Mouse (Mus musculus) lung, postnatal 10 days (tissue): ENCODE measurements around the gene Sec14l4.
A peak's percentile ranks its signal among the peaks of the same experiment; 100 is the strongest.
"Not testable (repeated sequence)": the region's sequence is repeated elsewhere in the genome, so short reads cannot be mapped to it uniquely, and the experiment has no call there.

Source experiments
- DNase-seq: peaks from one replicate; pipeline ENCODE4 v3.0.0; 2021

The Sec14l4 gene

DNA sequence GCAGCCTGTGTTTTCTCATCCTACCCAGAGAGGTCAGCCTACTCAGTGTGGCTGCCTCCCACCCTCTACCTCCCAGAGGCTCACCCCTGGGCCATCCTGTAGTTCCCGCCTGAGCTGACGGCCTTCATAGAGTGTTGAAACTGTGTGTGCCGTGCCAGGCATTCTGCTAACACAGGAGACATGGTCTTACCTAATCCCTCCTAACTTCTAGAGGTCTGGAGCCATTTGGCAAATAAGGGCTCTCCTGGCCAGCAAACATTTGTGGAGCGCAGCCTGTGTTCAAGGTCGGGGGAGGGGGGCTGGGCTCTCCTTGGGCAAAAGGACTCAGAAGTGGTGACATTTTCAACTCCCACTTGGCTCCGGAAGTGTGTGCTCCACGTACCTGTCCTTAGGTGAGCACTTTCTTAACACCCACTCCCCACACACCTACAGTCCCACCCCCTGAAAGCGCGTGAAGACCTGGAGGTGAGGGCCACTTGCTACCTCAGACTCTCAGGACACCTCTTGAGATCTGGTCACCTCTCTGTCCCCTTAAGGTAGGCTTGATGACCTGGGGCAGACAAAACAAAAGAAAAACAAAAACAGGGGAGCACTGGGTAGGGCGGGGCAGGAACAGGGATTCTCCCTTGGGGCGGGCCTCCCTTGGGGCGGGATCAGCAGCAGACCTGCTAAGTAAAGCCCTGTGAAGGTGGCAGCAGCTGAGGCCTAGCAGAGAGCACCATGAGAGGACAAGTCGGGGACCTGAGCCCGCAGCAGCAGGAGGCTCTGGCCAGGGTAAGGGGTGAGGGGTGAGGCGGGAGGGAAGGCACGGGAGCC, at the start of gene Sec14l4:
TSS of gene Sec14l4 (plus strand) at position 337 of the 816 bp plus-strand sequence.
- DNase-seq = peak; percentile 69

DNA sequence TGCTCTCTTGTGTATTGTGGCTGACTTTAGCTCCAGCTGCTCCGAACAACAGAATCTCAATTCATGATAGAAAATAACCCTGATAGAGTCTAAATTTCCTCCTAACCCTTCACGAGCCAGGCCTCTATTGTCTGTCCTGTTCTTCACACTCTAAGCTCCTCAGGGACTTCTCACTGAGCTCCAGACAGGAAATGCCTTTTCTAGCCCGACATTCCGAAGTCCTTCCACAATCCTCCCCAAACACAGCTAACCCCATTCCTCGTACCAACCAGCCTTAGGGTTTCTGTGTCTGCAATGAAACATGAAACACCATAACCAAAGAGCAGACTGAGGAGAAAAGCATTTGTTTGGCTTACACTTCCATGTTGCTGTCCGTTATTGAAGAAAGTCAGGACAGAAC, 49.7 kb upstream of the Sec14l4 start:
- no peak for DNase-seq

DNA sequence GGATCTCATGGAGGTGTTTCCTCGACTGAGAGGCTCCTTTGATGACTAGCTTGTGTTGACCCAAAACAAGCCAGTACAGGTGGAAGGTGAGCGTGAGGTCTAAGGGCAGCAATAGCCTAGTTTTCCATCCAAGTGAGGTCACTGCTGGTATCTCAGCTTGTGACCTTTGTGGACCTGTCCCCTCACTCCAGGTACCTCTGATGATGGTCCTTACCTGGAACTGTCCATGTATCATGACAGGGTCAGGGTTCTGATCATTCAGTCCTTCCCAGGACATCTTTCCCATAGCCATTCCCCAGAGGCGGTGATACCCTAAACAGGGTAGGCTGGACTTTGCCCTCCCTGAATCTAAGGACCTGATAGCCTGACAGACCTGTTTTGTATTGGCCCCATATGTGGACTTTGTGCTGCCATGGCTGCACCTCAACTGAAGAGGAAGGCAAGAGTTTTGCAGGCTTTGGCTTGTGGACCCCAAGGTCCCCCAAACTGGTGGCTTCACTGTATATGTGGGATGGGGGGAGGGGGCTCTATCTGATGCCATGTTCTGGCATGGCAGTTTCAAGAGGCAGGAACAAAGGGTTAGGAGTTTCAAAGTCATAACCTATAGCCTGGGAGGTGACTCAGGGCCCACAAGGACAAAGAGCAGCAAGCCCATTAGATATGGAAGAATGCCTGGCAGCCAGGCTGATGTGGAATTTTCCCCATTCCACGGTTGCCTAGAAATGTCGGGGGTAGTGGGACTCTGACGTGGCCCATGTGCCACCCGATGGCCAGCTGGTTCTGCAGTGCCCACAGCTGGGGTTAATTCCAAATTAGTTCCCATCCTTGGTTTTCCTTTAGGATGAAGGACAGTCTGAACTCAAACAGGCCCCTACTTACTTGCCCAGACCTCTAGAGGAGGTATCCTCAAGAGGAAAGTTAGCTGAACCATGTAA, 48.7 kb upstream of the Sec14l4 start:
- no peak for DNase-seq

DNA sequence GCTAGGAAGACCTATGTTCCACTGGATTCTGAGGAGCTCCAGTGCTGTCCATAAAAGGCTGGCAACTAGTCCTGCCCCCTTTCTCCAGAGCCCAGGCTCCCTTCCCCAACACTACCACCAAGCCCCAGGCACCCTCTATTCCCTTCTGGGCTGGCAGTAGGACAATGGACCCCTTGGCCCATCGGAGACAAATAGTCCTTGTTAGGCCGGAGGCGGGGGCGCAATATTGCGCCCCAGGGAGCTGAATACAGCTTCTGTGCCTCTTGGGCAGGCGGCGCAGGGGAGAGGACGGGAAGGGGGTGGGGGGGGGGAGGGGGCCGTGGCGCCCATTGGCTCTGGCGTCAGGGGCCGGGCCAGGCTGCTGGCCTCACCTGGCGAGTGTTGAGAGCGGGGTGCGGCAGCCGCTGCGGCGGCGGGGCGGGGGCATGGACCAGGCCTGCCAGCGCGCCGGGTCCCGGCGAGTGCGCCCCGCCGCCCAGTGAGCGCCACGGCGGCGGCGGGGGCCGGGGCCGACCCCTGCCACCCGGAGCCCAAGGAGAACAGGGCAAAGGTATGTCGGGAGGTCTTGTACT, 47.9 kb upstream of the Sec14l4 start, which contains the start of gene Gal3st1:
TSS of gene Gal3st1 (plus strand) at position 346 of the 572 bp plus-strand sequence.
- DNase-seq = peak; percentile 37

DNA sequence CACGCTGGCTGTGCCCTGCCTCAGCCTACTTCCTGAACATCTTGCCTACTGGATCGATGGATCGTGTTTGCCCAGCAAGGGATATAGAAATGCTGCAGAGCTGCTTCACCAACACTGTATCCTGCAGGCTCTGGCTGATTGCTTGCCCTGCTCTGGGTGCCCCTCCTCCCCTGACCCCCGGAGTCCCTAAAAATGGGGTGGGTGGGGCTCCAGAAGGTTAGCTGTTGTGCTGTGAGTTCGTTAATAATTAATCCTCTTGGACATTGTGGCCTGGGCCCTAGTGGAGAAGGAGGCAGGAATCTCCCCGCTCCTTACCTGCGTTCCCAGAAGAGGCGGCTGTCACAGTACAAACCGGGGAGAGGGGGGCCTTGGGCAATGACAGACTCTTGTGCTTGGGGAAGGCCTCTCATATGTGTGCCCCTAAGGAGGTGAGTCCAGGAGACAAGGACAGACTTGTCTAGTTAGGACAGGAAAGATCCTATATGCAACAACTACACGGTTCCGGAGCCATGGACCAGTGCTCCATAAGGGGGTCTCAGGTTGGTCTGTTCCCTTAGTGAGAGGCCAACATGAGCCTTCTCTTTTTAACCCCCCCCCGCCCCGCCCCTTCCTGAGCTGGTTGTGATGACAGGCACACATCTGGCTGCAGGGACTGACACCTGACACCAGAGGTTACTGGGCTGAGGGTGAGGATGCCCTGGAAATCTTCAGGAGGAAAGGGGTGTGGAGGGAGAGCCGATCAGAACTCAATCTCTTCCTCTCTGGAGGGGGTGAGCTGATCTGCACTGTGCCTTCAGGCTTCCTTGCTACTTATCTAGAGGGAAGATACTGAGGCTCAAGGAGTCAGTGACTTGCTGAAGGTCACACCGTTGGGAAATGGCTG, 47.2 kb upstream of the Sec14l4 start:
- peak; percentile 32 for DNase-seq

DNA sequence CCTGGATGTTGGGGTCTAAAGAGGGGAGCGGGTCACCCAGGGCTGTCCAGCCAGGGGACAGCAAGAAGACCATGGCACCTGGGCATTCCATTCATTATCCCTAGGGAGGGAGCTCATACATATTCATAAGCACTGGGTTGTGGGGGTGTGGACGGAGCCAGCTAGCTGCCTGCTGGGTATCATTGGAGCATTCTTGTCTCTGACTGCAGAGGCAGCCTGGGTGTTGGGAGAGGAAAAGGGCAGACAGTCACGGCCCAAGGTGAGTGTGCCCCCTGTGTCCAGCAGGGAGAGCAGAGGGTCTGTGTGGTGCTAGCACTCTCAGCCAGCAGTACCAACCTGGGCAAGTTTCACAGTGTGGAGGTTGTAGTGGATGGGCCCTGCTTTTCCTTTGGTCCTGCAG, 41.5 kb upstream of the Sec14l4 start:
- no peak for DNase-seq

DNA sequence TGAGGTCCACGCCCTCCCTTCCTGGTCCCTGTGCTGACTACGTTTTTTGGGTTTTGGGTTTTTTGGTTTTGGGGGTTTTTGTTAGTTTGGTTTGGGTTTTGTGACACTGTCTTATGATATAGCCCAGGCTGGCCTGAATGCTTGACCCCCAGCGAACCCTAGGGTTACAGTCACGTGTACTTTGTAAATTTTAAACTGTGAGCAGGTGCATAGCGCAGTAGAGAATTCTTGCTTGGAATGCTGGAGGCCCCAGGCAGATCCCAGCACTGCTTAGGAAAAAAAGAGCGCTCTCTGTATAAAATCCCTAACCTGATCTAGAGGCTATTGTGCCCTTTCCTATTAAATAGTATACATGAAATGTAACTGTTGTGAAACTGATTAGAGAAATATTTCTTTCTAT, 38.1 kb upstream of the Sec14l4 start:
- no peak for DNase-seq

DNA sequence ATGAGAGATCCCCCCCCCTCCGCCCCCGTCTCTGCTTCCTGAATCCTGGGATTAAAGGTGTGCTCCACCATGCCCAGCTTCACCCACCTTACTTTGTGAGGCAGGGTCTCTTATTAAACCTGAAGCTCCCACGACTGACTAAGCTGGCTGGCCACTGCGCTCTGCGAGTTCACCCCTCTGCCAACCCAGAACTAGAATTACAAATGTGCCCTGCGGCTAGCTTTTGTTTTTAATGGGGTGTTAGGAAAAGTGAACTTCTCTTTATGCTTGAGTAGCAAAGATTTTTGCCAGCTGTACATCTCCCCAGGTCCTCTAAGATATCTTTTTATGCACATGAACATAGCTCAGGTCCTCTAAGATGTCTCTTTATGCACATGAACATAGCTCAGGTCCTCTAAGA, 37.3 kb upstream of the Sec14l4 start:
- DNase-seq = no peak

DNA sequence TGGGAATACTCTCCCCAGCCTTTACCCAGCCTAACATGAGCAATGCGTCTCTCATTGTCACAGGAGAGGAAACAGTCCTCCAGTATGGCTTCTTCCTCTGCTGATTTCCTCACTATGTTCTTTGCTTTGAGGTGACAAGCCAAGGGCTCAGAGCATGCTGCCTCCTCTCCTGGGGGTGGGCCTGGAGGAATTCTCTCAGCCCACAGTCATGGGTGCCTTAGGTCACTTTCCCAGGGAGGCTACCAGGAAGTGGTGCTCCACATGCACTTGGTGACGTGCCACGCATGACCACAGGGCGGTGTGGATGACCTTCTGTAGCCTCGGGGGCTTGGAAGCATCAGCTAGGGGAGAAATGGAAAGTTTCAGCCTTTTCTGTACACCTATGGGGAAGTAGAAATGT, 35.8 kb upstream of the Sec14l4 start:
- DNase-seq = no peak

DNA sequence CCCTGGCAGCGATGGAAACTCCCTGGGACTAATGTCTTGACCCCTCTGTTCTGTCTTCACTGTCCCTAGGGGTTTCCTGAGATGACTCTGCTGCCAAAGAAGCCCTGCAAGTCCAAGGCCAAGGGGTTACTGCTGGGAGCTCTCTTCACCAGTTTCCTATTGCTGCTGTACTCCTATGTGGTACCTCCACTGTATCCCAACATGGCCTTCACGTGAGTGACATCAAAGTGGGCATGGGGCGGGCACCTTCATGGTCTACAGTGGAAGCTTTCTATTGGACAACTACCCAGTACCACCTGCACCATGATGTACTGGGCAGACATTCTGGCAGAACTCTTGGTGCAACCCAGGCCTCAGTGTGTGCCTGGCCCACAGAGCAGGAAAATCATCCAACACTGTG, 34.4 kb upstream of the Sec14l4 start:
- no peak for DNase-seq

DNA sequence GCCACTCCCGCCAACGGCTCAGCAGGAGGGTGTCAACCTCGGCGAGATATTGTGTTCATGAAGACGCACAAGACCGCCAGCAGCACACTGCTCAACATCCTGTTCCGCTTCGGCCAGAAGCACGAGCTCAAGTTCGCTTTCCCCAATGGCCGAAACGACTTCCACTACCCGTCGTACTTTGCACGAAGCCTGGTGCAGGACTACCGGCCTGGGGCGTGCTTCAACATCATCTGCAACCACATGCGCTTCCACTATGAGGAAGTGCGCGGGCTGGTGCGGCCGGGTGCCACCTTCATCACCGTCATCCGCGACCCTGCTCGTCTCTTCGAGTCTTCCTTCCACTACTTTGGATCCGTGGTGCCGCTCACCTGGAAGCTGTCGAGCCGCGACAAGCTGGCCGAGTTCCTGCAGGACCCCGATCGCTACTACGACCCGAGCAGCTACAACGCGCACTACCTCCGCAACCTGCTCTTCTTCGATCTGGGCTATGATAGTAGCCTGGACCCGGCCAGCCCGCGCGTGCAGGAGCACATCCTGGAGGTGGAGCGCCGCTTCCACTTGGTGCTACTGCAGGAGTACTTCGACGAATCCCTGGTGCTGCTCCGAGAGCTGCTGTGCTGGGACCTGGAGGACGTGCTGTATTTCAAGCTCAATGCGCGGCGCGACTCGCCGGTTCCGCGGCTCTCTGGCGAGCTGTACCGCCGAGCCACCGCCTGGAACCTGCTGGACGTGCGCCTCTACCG, 33.1 kb upstream of the Sec14l4 start:
- peak; percentile 9 for DNase-seq

DNA sequence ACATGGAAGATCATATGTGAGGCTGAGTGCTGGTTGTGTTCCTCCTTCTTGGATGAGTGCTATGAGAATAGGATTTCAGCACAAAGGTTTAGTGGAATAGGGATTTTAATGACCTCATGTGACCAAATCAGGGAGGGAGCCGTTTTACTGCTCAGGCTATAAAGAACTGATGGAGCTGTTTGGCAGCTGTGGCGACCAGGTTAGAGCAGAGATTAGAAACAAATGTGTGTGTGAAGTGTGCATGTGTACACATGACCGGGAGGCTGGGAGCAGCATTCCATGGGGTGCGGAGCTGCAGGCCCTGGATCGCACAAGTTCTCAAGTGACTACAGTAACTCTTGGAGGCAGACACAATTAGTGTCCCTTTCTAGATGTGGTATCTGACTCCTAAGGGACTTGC, 31.7 kb upstream of the Sec14l4 start:
- no peak for DNase-seq

DNA sequence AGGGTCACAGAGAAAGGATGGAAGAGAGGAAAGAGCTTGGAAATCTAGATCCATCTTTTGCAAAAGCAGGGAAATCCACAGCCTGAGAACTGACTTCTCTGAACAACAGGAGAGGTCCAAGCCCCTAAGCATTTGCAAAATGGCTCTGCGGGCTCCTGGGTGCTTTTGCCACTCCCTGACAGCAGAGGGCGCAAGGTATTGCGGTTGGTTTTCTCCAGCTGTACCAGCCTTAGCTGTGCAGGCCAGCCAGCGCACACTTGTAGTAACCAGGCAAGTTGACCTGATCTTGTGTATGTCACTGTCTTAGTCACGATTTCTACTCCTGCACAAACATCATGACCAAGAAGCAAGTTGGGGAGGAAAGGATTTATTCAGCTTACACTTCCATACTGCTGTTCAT, 29.7 kb upstream of the Sec14l4 start:
- peak; percentile 80 for DNase-seq

DNA sequence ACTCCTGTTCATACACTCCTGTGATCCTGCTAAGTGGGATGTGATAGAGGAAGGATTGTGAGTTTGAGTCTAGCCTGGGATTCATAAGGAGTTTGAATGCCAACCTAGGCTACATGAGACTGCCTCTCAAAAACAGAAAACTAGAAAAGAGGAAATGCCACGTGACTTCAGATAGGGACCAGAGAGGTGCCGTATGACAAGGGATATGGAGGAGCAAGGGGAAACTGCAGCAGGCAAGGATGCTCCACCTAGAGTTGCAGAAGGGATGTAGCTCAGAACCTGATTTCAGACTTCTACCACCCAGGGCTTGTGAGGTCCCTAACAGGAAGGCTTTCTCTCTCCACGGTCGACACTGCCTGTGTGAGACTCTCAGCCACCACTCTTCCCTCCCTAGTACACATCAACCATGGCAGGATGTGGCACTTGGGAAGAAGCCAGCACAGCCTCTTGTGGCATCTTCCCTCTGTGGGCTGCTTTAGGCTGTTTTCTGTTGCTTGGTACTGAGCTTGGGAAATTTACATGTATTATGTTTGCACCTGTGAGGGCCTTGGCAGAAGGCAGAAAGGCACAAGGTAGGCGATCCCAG, 25.9 kb upstream of the Sec14l4 start:
- no peak for DNase-seq

DNA sequence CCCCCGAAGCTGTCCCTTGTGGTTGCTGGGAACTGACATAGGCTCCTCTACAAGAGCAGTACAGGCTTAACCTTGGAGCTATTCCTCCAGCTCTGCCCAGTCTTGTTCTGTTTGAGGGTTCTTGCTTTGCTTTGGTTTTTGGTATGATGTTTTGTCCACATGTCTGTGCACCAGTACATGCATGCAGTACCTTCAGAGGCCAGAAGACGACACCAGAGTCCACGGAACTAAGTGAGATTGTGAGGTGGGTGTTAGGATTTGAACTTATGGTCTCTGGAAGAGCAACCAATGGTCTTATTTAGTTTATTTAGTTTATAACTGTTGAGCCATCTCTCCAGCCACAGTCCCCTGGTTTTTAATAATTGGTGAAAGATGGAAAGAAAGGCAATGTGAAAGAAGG, 24.8 kb upstream of the Sec14l4 start:
- no peak for DNase-seq

DNA sequence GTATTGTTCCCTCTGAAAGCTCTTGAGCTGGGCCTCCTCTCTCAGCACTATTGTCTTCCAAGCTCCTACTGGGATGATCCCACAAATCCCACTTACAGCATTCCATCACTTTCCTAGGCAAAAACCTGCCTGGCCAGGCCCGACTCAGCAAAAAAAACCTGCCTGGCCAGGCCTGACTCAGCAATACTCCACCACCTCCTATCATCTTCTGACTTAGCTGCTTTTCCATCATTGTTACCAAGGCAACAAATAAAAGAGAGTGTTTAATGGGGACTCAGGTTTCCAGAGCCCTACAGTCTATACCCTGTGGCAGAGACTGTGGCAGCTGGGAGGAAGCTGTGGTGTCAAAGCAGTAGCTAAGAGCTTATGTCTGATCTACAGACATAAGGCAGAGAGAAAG, 18.6 kb upstream of the Sec14l4 start:
- DNase-seq = no peak

DNA sequence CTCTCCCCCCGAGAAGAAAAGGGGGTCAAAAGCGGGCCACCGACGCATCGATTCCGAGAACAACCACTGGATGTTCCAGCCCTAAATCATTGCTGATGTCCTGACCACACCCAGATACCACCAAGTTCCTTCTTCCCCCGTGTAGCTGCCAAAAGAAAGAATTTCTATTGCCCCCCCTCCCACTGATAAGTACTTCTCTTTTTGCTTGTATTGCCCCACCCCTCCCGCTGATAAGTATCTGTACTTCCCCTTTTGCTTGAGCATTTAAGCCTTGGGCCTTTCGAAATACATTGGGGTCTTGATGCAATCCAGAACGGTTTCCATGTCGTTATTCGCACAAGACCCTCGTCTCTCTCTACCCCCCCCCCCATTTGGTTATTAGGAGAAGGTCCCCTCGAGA, 15.5 kb upstream of the Sec14l4 start:
- DNase-seq = not testable (repeated sequence)

DNA sequence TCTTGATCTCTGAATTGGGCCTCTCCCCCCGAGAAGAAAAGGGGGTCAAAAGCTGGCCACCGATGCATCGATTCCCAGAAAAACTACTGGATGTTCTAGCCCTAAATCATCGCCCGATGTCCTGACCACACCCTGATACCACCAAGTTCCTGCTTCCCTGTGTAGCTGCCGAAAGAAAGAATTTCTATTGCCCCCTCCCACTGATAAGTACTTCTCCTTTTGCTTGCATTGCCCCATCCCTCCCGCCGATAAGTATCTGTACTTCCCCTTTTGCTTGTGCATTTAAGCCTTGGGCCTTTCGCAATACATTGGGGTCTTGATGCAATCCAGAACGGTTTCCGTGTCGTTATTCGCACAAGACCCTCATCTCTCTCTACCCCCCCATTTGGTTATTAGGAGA, 9.2 kb upstream of the Sec14l4 start:
- not testable (repeated sequence) for DNase-seq

DNA sequence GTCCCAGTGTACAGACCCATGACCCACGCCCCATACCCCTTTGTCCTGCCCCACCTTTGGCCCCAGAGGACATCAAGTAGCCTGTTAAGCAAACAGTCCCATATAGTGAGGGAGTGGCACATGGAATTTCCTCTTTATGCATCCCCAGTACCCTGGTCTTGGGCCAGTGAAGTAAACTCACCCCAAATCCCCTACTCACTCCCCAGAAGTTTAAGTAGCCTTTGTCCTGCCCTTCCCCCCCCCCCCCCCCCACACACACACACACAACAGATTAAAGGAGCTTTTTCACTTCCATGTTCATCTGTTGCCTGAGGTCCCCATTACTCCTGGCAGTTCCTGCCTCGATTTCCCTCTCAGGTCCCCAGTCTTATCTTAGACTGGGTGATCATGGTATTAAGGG, 7.9 kb upstream of the Sec14l4 start:
- DNase-seq = no peak

DNA sequence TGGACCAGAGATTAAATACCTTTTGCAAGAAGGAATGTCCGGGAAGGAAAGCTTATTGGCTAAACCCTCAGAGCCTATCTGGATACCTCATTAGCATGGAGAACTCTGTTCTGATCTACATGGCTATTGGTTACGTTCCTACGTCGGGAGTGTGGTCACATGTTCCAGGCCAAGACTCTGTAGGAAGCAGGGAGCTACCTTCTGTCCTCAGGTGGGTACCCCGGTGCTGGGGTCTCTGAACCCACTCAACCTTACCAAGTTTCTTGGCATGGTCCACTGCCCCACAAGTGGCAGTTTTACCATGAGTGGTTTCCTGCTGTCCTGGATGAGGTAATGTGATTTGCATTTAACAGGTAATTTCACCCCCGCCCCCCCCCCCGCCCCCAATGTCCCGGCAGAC, 4.2 kb upstream of the Sec14l4 start:
- no peak for DNase-seq

DNA sequence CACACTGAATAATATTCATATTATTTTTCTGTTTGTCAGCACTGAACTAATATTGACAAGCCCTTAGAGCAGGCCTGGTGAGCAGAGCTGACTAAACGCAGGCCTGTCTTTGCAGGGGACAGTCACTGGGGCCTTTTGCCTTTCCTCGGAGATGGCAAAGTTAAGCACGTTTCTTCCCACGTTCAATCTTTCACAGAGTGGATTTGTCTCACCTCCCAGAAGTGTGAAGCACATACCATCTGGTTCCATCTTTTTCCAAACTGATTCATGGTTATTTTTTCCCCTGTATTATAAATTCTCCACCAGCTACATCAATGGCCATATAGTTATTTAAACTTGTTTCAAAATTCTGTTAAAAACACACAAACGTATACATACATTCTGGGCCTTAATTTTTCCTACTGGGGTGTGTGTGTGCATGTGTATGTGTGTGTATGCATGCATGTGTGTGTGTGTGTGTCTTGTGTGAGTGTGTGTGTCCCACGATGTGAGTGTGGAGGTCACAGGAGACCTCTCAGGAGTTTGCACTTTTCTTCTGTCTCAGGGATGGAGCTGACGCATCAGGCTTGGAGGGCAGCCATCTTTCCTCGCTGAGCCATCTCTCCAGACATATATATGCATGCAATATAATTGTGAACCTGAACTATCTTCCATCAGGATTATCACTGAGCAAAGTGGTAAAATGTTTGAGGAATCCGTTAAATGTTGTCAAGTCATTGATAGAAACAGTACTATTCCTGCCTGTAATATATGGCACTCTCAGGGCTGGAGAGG, 3.5 kb upstream of the Sec14l4 start:
- DNase-seq = no peak
